Mouse (Mus musculus): ENCODE data around the gene Cux1.

Gene Cux1

DNA sequence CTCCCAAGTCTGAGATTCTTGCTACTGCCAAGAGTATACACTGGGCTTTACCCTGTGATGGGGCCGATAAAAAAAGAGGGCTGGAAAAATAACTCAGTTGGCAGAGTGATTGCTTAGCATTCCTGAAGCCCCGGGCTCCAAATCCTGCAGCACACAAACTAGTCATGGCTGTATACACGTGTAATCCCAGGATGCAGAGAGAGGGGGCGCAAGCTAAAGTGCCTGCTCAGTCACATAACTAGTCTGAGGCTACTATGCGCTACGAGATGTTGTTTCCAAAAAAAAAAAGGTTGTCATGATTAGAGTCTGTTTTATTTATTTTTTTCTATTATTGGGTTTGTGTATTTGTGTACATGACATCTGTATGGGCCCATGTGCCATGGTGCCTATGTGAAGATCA lies 245.9 kb downstream of the Cux1 start:
- no peak for DNase-seq (ENCODE audit: low spot score in 2 of 2)

DNA sequence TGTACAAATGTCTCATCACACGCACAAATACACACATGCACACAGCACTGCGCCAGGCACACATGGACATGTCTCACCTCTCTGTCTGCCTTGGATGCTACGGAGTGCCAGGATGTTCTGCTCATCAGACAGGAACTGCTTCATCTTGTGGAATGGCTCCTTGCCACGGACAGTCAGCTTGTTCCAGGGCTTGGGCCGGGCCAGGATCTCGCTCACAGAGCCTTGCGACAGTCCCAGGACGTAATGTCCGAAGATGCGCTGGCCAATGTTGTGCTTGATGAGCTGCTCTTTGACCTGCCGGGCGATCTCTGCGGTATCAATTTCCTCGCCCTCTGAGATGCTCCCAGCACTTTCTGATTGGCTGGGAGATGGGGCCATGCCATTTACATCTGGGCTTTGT lies 254.7 kb downstream of the Cux1 start:
- DNase-seq (ENCODE audit: low spot score in 2 of 2) = no peak

GRCm38 (mm10) chr5:136312166-136312565 lies 255.1 kb downstream of the Cux1 start:
- no peak for DNase-seq (ENCODE audit: low spot score in 2 of 2)

DNA sequence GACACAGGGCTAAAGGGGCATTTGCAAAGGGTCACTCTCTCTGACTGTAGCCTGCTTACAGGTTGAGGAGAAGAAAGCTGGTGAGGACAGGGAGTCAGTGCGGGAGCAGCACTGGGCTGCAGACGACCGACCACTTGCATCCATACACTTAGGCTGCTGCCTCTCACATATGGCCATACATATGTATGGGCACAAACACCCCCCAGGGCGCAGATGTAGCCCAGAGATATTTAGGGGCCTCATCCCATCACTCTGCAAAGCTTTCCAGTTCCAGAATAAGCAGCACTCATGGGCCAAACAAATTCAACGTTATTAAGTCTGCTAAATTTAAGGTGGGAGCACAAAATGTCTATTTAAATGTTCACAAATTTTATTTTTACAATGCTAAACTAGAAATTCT lies 261.0 kb downstream of the Cux1 start:
- no peak for DNase-seq (ENCODE audit: low spot score in 2 of 2)

DNA sequence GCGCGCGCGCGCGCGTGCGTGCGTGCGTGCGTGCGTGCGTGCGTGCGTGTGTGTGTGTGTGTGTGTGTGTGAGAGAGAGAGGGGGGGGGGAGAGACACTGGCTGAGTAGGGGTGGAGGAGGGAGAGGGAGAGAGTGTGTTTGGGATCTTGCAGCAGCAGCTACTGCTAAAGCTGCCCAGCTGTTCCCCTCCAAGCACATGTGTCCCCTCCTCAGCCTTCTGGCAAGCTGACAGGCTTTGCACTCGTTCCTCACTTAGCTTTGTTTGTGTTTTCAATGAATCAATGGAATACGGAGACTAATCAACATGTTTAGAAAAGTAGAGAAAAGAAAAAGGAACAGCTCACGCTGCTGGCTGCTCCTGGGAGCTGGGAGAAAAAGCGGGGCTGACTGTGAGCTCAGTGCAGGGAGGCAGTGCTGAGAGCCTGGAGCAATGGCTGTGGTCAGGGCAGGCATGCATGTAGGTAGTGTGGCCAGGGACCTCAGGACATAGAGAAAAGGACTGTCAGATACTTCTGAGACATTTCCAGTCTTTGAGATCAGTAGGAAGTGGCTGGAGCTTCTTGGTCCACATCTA lies 263.8 kb downstream of the Cux1 start:
- no peak for DNase-seq (ENCODE audit: low spot score in 2 of 2)

DNA sequence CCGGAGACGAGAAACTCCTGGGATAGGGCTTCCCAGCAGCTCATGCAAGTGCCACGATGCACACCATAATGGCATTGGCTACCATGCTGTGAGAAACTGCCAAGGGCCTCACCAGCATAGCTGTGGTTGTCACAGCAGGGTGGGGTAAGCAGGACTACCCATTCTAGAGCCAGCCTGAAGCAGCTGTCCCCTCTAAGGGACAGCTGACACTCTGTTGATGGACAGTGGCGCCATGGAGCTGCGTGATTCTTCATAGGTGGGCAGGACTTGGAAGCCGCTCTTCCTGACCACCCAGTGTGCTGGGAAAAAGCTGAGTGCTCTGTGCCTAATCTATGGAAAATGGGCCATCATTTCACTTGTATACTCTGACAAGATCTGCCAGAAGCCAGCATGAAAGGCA lies 266.4 kb downstream of the Cux1 start:
- DNase-seq (ENCODE audit: low spot score in 2 of 2) = no peak

DNA sequence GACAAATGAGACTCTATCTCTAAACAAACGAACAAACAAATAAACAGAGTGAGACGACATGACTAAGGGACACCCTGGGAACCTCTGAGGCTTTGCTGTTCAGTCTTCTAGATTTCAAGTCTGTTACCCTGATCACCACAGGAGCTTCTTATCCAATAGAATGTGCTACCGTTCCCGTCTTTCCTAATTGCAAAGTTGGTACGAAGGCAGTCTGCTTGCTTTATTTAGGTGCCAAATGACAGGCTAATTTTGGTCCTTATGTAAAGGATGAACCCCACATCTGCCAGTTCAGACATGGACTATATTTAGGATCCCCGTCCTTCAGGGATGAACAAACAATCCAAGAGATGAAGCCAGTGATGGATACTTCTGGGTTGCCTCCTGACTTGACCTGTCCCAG lies 269.6 kb downstream of the Cux1 start:
- no peak for DNase-seq (ENCODE audit: low spot score in 2 of 2)

DNA sequence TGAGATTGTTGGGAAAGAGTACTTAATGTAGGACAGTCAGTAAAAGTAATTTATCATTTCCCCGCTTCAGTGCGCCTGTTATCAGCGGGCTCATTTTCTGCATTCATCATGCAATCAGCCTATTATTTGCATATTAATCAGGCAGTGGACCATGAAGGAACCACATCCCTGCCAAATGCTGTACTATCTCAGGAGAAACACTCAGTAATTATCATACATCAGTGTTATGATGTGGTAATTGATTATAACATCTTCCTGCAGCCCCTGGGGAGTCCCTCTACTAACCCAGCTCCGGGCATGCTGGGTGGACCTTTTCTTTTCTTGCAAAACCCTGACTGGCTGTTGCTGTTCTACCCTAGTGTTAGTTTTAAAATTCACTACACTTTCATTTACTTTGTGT lies 270.4 kb downstream of the Cux1 start:
- DNase-seq (ENCODE audit: low spot score in 2 of 2) = no peak

GRCm38 (mm10) chr5:136292971-136293418 lies 274.3 kb downstream of the Cux1 start:
- DNase-seq (ENCODE audit: low spot score in 2 of 2) = no peak

GRCm38 (mm10) chr5:136292361-136292760 lies 274.9 kb downstream of the Cux1 start:
- DNase-seq (ENCODE audit: low spot score in 2 of 2) = no peak

DNA sequence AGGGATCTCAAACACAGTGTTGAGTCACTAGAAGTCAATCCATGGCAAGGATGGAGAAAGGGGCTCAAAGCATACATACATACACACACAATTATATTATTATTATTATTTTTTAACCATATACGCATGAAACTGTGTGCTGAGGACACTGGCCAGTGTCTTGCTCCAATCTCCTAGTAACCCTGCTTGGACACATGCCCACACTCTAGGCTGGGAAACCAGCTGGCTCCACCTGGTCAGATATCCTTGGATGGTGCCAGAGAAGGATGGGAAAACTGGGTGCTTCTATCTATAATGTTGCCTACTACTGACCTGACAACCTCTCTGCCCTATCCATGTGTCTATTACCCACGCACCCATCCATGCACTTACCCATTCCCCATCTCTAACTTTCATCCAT lies 275.7 kb downstream of the Cux1 start:
- no peak for DNase-seq (ENCODE audit: low spot score in 2 of 2)

DNA sequence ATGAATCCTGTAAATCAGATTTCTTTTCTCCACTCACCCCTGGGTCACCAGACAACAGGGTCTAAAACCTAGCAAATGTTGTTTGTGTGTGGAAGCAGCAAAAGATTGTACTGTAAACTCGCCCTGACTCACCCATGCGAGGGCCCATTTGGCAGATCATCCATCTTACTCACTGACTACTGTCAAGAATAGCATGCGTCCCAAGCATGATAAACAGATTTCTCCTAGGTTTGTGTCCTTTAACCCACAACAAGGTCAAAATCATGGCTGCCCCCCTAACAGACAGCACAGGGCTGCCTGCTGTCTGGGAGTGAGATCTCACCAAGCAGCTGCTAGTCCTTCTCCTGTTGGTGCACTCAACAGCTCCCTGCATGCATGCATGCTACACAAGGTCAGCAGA lies 277.5 kb downstream of the Cux1 start:
- no peak for DNase-seq (ENCODE audit: low spot score in 2 of 2)

GRCm38 (mm10) chr5:136288351-136289081 lies 278.8 kb downstream of the Cux1 start:
- DNase-seq (ENCODE audit: low spot score in 2 of 2) = no peak

- no peak for DNase-seq (ENCODE audit: low spot score in 2 of 2)
Measured at GRCm38 (mm10) chr5:136286566-136286965, 280.7 kb downstream of the Cux1 start.

- no peak for DNase-seq (ENCODE audit: low spot score in 2 of 2)
Measured at GRCm38 (mm10) chr5:136285106-136285505, 282.2 kb downstream of the Cux1 start.

GRCm38 (mm10) chr5:136281351-136281750 lies 285.9 kb downstream of the Cux1 start:
- DNase-seq (ENCODE audit: low spot score in 2 of 2) = no peak

DNA sequence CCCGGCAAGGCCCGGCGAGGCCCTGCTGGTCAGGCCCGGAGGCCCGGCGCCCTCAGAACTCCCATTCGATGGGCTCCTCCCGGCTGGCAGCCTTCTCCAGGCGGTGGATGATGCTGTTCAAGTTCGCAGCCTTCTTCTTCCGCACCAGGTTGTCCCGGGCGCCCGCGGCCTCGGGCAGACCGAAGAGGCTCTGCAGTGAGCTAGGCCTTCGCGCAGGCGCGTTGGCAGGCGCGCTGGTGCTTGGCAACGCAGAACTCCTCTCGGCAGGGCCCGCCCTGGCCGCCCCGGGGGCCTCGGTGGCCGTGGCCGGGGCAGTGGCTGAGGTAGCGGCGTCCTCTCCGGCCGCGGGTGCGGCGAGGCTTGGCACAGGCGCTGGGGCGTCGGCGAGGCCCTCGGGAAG lies 292.6 kb downstream of the Cux1 start:
- DNase-seq (ENCODE audit: low spot score in 2 of 2) = no peak

- no peak for DNase-seq (ENCODE audit: low spot score in 2 of 2)
Measured at GRCm38 (mm10) chr5:136269937-136270336, 297.4 kb downstream of the Cux1 start.

GRCm38 (mm10) chr5:136266077-136266476 lies 301.2 kb downstream of the Cux1 start:
- DNase-seq (ENCODE audit: low spot score in 2 of 2) = no peak

- no peak for DNase-seq (ENCODE audit: low spot score in 2 of 2)
Measured at GRCm38 (mm10) chr5:136263342-136263741, 303.9 kb downstream of the Cux1 start.

DNA sequence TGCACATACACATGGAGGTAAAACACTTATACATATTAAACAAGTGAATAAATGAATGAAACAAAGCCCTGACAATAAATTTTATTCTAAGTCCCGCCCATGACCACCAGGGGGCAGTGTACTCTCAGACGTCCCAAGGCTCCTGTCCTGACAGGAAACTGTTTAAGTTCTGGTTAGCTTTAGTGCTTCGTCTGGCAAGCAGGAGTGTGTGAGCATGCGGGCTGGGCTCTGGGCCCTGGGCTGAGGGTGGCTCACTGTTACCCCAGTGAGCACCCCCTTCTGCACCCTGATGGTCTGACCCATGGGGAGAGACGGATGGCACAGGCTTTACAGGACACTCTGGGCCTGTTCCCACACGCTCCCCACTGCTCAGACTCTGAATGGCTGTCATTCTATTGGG lies 308.4 kb downstream of the Cux1 start:
- DNase-seq (ENCODE audit: low spot score in 2 of 2) = peak; percentile 71 to 89

- DNase-seq (ENCODE audit: low spot score in 2 of 2) = peak; percentile 78 to 87
Measured at GRCm38 (mm10) chr5:136252899-136253298, 314.4 kb downstream of the Cux1 start.

- DNase-seq (ENCODE audit: low spot score in 2 of 2) = peak; percentile 61 to 76
Measured at GRCm38 (mm10) chr5:136251004-136251403, 316.3 kb downstream of the Cux1 start.

DNA sequence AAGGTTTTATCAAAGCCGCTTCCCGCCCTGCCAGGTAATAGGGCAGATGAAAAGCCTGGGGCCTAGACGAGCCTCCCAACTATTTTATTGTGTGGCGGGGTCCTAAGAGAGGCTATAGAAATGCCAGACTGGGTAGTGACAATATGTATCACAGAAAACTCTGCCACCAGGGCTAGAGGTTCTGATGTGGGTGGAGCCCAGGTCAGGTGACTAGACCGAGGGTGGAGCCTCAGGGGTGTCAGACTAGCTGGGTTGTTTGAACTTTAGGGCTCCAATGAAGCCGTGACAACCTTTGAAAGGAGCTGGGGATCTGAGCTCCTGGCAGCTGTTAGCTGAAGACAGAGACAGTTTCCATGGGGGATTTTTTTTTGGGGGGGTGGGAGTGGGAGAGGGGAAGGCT lies 318.8 kb downstream of the Cux1 start:
- no peak for DNase-seq (ENCODE audit: low spot score in 2 of 2)
